10 mouse cellular contexts compared by ENCODE assay signal in genomic region chr2:90566773-90567528, GRCm38 (mm10). TPM values are rescaled to one million over a fixed set of nuclear protein-coding genes. Genes with fewer than 3 reads are reported as not detected.
A peak's percentile ranks its signal among the peaks of the same experiment; 100 is the strongest.
DNase-seq lines count a peak whose midpoint lies in the region; ATAC-seq and TF ChIP-seq lines count a peak whose summit lies in the region.
"Had no signal": no experiment of that assay in that cellular context is flagged by ENCODE, and none has a peak within 500 bp of the region (broad histone marks: within the 10 kb centered on the region; RNA-seq: fewer than 3 reads in every experiment).

No protein-coding gene starts in this region.

- 69% methylated on average over 8 of the region's 8 CpGs for WGBS in forebrain, embryonic 15.5 days
- WGBS in forebrain, embryonic 10.5 days: 88% methylated on average over 8 of the region's 8 CpGs
- 77% methylated on average over 8 of the region's 8 CpGs for WGBS in kidney, embryonic 14.5 days
- 71% methylated on average over 8 of the region's 8 CpGs for WGBS in stomach, postnatal 0 days

- no peak overlapping the region for H3K4me2 ChIP-seq in forebrain, embryonic 15.5 days (replicated peaks)
- no peak overlapping the region for H3K4me2 ChIP-seq in kidney, embryonic 14.5 days (replicated peaks; ENCODE audit: low read depth, low read length)
- H3K4me2 ChIP-seq in stomach, postnatal 0 days (replicated peaks; ENCODE audit: low read depth): no peak overlapping the region

- no peak overlapping the region for H3K27ac ChIP-seq in forebrain, embryonic 15.5 days (replicated peaks)
- H3K27ac ChIP-seq in forebrain, embryonic 10.5 days: no peak overlapping the region
- H3K27ac ChIP-seq in kidney, embryonic 14.5 days (ENCODE audit: low read depth, low read length): no peak overlapping the region
- H3K27ac ChIP-seq in stomach, postnatal 0 days (replicated peaks): no peak overlapping the region

- TF ChIP-seq EP300 in stomach, postnatal 0 days (optimal IDR thresholded peaks at IDR 0.05): no peak

- H3K4me3 ChIP-seq in forebrain, embryonic 15.5 days: no peak overlapping the region
- H3K4me3 ChIP-seq in forebrain, embryonic 10.5 days: no peak overlapping the region
- H3K4me3 ChIP-seq in kidney, embryonic 14.5 days (ENCODE audit: low read length): no peak overlapping the region
- H3K4me3 ChIP-seq in stomach, postnatal 0 days (ENCODE audit: low read depth, low read length): no peak overlapping the region
- H3K4me3 ChIP-seq: embryonic facial prominence, embryonic 13.5 days had no signal

- no peaks in the 10 kb centered on the region for H3K27me3 ChIP-seq in forebrain, embryonic 15.5 days
- no peaks in the 10 kb centered on the region for H3K27me3 ChIP-seq in forebrain, embryonic 10.5 days (ENCODE audit: poor library complexity, severe bottlenecking)
- H3K27me3 ChIP-seq in kidney, embryonic 14.5 days (ENCODE audit: control insufficient read depth, insufficient read depth, low read length): no peaks in the 10 kb centered on the region
- no peaks in the 10 kb centered on the region for H3K27me3 ChIP-seq in stomach, postnatal 0 days (ENCODE audit: control insufficient read depth, insufficient read depth, low read length)
- H3K27me3 ChIP-seq: embryonic facial prominence, embryonic 13.5 days had no signal

- DNase-seq in forebrain, embryonic 10.5 days (ENCODE audit: extremely low spot score, low spot score): no peak
- DNase-seq in spleen, postnatal 10 days (ENCODE audit: low spot score in 2 of 2): peak; percentile 57 to 72
- no peak for DNase-seq in spleen, postnatal 36 days (ENCODE audit: low spot score in 2 of 2)
- DNase-seq in stomach, postnatal 0 days (ENCODE audit: low spot score): peak; percentile 39
- DNase-seq in thymus, postnatal 4 days: no peak
- DNase-seq in thymus, postnatal 0 days (ENCODE audit: low spot score): no peak

- no peak for TF ChIP-seq CTCF in stomach, postnatal 0 days (IDR thresholded peaks at IDR 0.05; ENCODE audit: low read depth)

- no peaks in the 10 kb centered on the region for H3K36me3 ChIP-seq in forebrain, embryonic 15.5 days
- no peaks in the 10 kb centered on the region for H3K36me3 ChIP-seq in forebrain, embryonic 10.5 days (replicated peaks)
- no peaks in the 10 kb centered on the region for H3K36me3 ChIP-seq in kidney, embryonic 14.5 days (ENCODE audit: control insufficient read depth, insufficient read depth, low read length)
- no peaks in the 10 kb centered on the region for H3K36me3 ChIP-seq in stomach, postnatal 0 days (ENCODE audit: control insufficient read depth, insufficient read depth, low read length)
- H3K36me3 ChIP-seq: embryonic facial prominence, embryonic 13.5 days had no signal

- peak; percentile 13; the same call in 1 of the 2 replicates for ATAC-seq in forebrain, embryonic 15.5 days (replicated peaks)
- peak; percentile 2; the same call in 1 of the 2 replicates for ATAC-seq in kidney, embryonic 14.5 days (ENCODE audit: low FRiP score, low TSS enrichment)
- 0 out of 2 replicates have a peak, but pooled peaks have one; percentile 19 for ATAC-seq in stomach, postnatal 0 days (ENCODE audit: low FRiP score, low TSS enrichment)
- ATAC-seq: CD4-positive, CD25-positive, alpha-beta regulatory T cell, adult 4 months had no signal

- peaks cover 11% of the 10 kb centered on the region; the same call in 1 of the 2 replicates for H3K4me1 ChIP-seq in forebrain, embryonic 15.5 days
- H3K4me1 ChIP-seq in forebrain, embryonic 10.5 days: peaks cover 6% of the 10 kb centered on the region; the same call in 1 of the 2 replicates
- 0 out of 2 replicates have a peak, but pooled peaks cover under 1% of the 10 kb centered on the region for H3K4me1 ChIP-seq in kidney, embryonic 14.5 days (ENCODE audit: control insufficient read depth, insufficient read depth, low read length)
- no peaks in the 10 kb centered on the region for H3K4me1 ChIP-seq in stomach, postnatal 0 days (replicated peaks; ENCODE audit: control insufficient read depth, insufficient read depth)

- H3K9ac ChIP-seq in forebrain, embryonic 15.5 days (replicated peaks): no peak overlapping the region
- H3K9ac ChIP-seq in kidney, embryonic 14.5 days (ENCODE audit: low read depth, low read length): no peak overlapping the region
- no peak overlapping the region for H3K9ac ChIP-seq in stomach, postnatal 0 days (ENCODE audit: low read length)
- H3K9ac ChIP-seq: embryonic facial prominence, embryonic 13.5 days had no signal

- H3K9me3 ChIP-seq in forebrain, embryonic 15.5 days: no peaks in the 10 kb centered on the region
- H3K9me3 ChIP-seq in forebrain, embryonic 10.5 days: no peaks in the 10 kb centered on the region
- no peaks in the 10 kb centered on the region for H3K9me3 ChIP-seq in kidney, embryonic 14.5 days (ENCODE audit: control insufficient read depth, low read length)
- H3K9me3 ChIP-seq in stomach, postnatal 0 days (ENCODE audit: control insufficient read depth, low read length): no peaks in the 10 kb centered on the region
- H3K9me3 ChIP-seq: embryonic facial prominence, embryonic 13.5 days had no signal

RNA-seq across cellular contexts. Expression of gene Ptprj, which starts 13.5 kb away (rescaled TPM):
- polyA plus RNA-seq in forebrain, embryonic 15.5 days (2015; fragmentation: Nextera tagmentation; extraction: Ambion mirVana): 3.3 and 3.7 TPM in 2 replicates
- 1.9 and 2.1 TPM in 2 replicates for polyA plus RNA-seq in forebrain, embryonic 10.5 days (2016; fragmentation: Nextera tagmentation; extraction: Ambion mirVana)
- 7.6 and 10.8 TPM in 2 replicates for polyA plus RNA-seq in kidney, embryonic 14.5 days (2014; fragmentation: Nextera tagmentation; extraction: Ambion mirVana)
- 2.1 and 2.2 TPM in 2 replicates for polyA plus RNA-seq in stomach, postnatal 0 days (2015; fragmentation: Nextera tagmentation; extraction: Ambion mirVana)
- polyA plus RNA-seq in thymus, postnatal 0 days (2015; fragmentation: Nextera tagmentation; extraction: Ambion mirVana): 1.6 and 1.7 TPM in 2 replicates

Comparison
In these comparisons a context has a peak if more than half of its experiments do, and no peak if none do; other contexts are left out.
1. DNase-seq: peak in spleen, postnatal 10 days (2 of 2) and stomach, postnatal 0 days (single experiment); none in forebrain, embryonic 10.5 days (single experiment), spleen, postnatal 36 days (0 of 2), thymus, postnatal 4 days (single experiment) and thymus, postnatal 0 days (single experiment).
2. Peak in every context shown above with its lines, with median percentiles within 50 percentile points of each other: ATAC-seq.